Mouse (Mus musculus) G1E (cell line): ENCODE data around the gene Snx29. TPM values are rescaled to one million over a fixed set of nuclear protein-coding genes. Genes with fewer than 3 reads are reported as not detected.

Source experiments
- ATAC-seq: 2 replicates; pipeline ENCODE4 v1.8.0; 2016; ENCODE audit warnings: mild to moderate bottlenecking; ENCODE audit not compliant: insufficient number of reproducible peaks, poor library complexity, low FRiP score, severe bottlenecking; ENCODE audit errors: extremely low read depth
- DNase-seq: peaks from one replicate; pipeline ENCODE4 v3.0.0; 2012; ENCODE audit warnings: low spot score
- H3K27me3 ChIP-seq: 2 replicates; pipeline ENCODE4 v1.6.1; 2012; ENCODE audit warnings: mild to moderate bottlenecking, low read length, inconsistent platforms; ENCODE audit not compliant: insufficient read depth
- H3K36me3 ChIP-seq: replicated peaks from 2 replicates; pipeline ENCODE3; 2012; ENCODE audit warnings: mild to moderate bottlenecking, inconsistent platforms
- H3K4me1 ChIP-seq: 2 replicates; pipeline ENCODE4 v1.6.1; 2012; ENCODE audit warnings: low read depth, low read length, inconsistent platforms, mixed read lengths; ENCODE audit not compliant: insufficient read depth
- H3K4me3 ChIP-seq: 2 replicates; pipeline ENCODE4 v1.5.1; 2012; ENCODE audit warnings: low read depth, mild to moderate bottlenecking, inconsistent platforms, low read length, moderate library complexity, mixed read lengths
- H3K9me3 ChIP-seq: replicated peaks from 2 replicates; pipeline ENCODE4 v1.6.1; 2012; ENCODE audit warnings: inconsistent platforms
- CTCF ChIP-seq: IDR thresholded peaks from 2 replicates; pipeline ENCODE4 v1.5.1; 2012; ENCODE audit warnings: low read depth, low read length, inconsistent platforms, mixed read lengths
- GATA1 ChIP-seq: IDR thresholded peaks from 2 replicates; pipeline ENCODE4 v1.6.1; 2012; ENCODE audit warnings: borderline replicate concordance, low read length, inconsistent platforms, mixed read lengths
- GATA2 ChIP-seq: IDR thresholded peaks from 2 replicates; pipeline ENCODE4 v1.6.1; 2012; ENCODE audit warnings: low read depth, low read length, inconsistent platforms, borderline replicate concordance
- POLR2AphosphoS5 ChIP-seq: IDR thresholded peaks from 2 replicates; pipeline ENCODE4 v1.6.1; 2012; ENCODE audit warnings: low read depth, low read length, inconsistent platforms; ENCODE audit not compliant: insufficient replicate concordance
- TAL1 ChIP-seq: conservative IDR thresholded peaks from 2 replicates; pipeline ENCODE4 v1.6.1; 2012; ENCODE audit warnings: low read depth, low read length, inconsistent platforms, mixed read lengths
- polyA plus RNA-seq: library from polyadenylated mRNA; stranded (reverse); fragments of >175 nt; gene quantifications from 2 replicates; pipeline ENCODE4 v1.2.3, GENCODE M21; 2012
- total RNA-seq, 2 experiments: library from RNA; stranded (forward) in 1 of 2; stranded (reverse) in 1 of 2; fragments of 200-1000 nt in 1 of 2; fragments of >200 nt in 1 of 2; fragmentation: Nextera tagmentation in 1 of 2; gene quantifications; 2 replicates each; pipeline ENCODE4 v1.2.3; 2014 to 2017

Gene Snx29
- total and polyA plus RNA-seq, 3 experiments, result 4.4 to 18.0 (median 9.1) TPM

GRCm38 (mm10) chr16:11709999-11710667 lies 387.4 kb downstream of the Snx29 start:
- no peaks in the 10 kb centered on the region; the same call in 1 of the 2 replicates for H3K27me3 ChIP-seq
- no peak for ATAC-seq

GRCm38 (mm10) chr16:11713265-11713865 lies 390.7 kb downstream of the Snx29 start:
- TF ChIP-seq GATA1 (no peak), CTCF (no peak), POLR2AphosphoS5 (no peak), TAL1 (no peak), GATA2 (no peak)
- Histone ChIP-seq H3K9me3 (no peaks in the 10 kb centered on the region), H3K36me3 (no peaks in the 10 kb centered on the region), H3K4me3 (no peak overlapping the region), H3K27me3 (no peaks in the 10 kb centered on the region; the same call in 1 of the 2 replicates), H3K4me1 (no peaks in the 10 kb centered on the region)
- no peak for ATAC-seq
- no peak for DNase-seq

More at GRCm38 (mm10) chr16:11709999-11710667, 387.4 kb downstream of the Snx29 start:
- Histone ChIP-seq H3K9me3 (no peaks in the 10 kb centered on the region), H3K4me3 (no peak overlapping the region), H3K36me3 (no peaks in the 10 kb centered on the region), H3K4me1 (no peaks in the 10 kb centered on the region)
- TF ChIP-seq GATA2, result no peak
- TF ChIP-seq CTCF, result no peak
- no peak for TF ChIP-seq POLR2AphosphoS5
- no peak for TF ChIP-seq TAL1
- TF ChIP-seq GATA1, result no peak
- DNase-seq, result no peak

DNA sequence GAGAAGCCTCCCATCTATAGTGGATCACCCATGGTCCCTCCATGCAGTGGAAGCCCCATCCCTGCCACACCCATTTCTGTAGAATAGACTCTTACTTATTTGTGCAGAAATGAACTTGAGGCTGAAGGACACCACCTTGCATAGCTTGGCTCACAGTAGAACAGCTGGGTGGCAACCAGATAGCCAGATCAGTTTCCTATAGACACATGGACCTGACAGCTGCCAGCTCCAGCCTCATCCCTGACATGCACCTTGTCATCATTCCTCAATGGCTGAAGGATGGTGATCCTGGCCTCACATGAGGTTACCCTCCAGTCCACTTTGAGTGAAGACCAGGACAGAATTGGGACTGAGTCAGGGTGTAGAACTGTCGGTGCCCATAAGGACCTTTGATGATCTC lies 394.2 kb downstream of the Snx29 start:
- no peak for ATAC-seq
- TF ChIP-seq POLR2AphosphoS5, result no peak
- TF ChIP-seq TAL1, result no peak
- TF ChIP-seq CTCF, result no peak
- TF ChIP-seq GATA2, result no peak
- no peaks in the 10 kb centered on the region for H3K9me3 ChIP-seq
- no peaks in the 10 kb centered on the region; the same call in 1 of the 2 replicates for H3K27me3 ChIP-seq
- no peaks in the 10 kb centered on the region for H3K4me1 ChIP-seq
- no peak for DNase-seq
- H3K4me3 ChIP-seq, result no peak overlapping the region
- no peaks in the 10 kb centered on the region for H3K36me3 ChIP-seq

DNA sequence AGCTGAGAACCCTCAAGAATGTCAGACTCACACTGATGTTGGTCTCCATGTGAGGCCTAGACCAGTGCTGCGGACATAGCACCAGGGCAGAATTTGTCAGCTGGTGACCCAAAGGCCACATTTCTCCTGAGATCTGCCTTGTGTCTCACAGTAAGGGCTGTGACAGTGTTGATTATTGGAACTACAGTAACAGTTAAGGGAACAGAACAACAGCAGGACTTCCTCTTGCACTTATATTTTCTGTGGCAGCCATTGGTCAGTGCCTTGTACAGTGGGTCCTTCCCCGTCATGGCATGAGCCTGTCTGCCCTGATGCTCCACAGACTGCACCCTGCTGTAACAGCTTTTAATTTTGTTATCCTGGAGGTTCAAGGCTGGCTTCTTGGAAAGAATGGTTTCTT lies 403.2 kb downstream of the Snx29 start:
- H3K36me3 ChIP-seq, result no peaks in the 10 kb centered on the region
- no peak for ATAC-seq
- no peak for TF ChIP-seq GATA2
- no peak for TF ChIP-seq POLR2AphosphoS5
- TF ChIP-seq TAL1, result no peak
- TF ChIP-seq CTCF, result no peak
- no peak for TF ChIP-seq GATA1
- H3K4me3 ChIP-seq, result no peak overlapping the region
- no peak for DNase-seq
- no peaks in the 10 kb centered on the region for H3K9me3 ChIP-seq
- H3K4me1 ChIP-seq, result no peaks in the 10 kb centered on the region
- no peaks in the 10 kb centered on the region; the same call in 1 of the 2 replicates for H3K27me3 ChIP-seq

- no peak for DNase-seq
- Histone ChIP-seq H3K9me3 (no peaks in the 10 kb centered on the region), H3K4me3 (no peak overlapping the region), H3K27me3 (no peaks in the 10 kb centered on the region; the same call in 1 of the 2 replicates), H3K4me1 (no peaks in the 10 kb centered on the region), H3K36me3 (no peaks in the 10 kb centered on the region)
- no peak for TF ChIP-seq POLR2AphosphoS5
- no peak for TF ChIP-seq GATA2
- TF ChIP-seq CTCF, result no peak
- TF ChIP-seq GATA1, result no peak
- no peak for TF ChIP-seq TAL1
- ATAC-seq, result no peak
These were observed 404.6 kb downstream of the Snx29 start for GRCm38 (mm10) chr16:11727331-11727730.

- H3K27me3 ChIP-seq, result no peaks in the 10 kb centered on the region; the same call in 1 of the 2 replicates
- H3K4me3 ChIP-seq, result no peak overlapping the region
- H3K9me3 ChIP-seq, result no peaks in the 10 kb centered on the region
- no peak for DNase-seq
- ATAC-seq, result no peak
- no peaks in the 10 kb centered on the region for H3K4me1 ChIP-seq
- TF ChIP-seq POLR2AphosphoS5, result no peak
- TF ChIP-seq GATA2, result no peak
- no peak for TF ChIP-seq GATA1
- TF ChIP-seq TAL1, result no peak
- no peak for TF ChIP-seq CTCF
- no peaks in the 10 kb centered on the region for H3K36me3 ChIP-seq
These were observed 405.4 kb downstream of the Snx29 start for GRCm38 (mm10) chr16:11728131-11728530.
